Mouse (Mus musculus): ENCODE data around the gene Mad2l2. TPM values are rescaled to one million over a fixed set of nuclear protein-coding genes. Genes with fewer than 3 reads are reported as not detected.
"Not testable (repeated sequence)": the region's sequence is repeated elsewhere in the genome, so short reads cannot be mapped to it uniquely, and the experiment has no call there.

Mad2l2 gene
- polyA plus RNA-seq, 1 experiment from 2014 or later, result 104 TPM

- ATAC-seq (ENCODE audit: insufficient number of reproducible peaks, low FRiP score, low TSS enrichment, low read depth) (peak; percentile 18; the same call in 1 of the 2 replicates), DNase-seq (ENCODE audit: low spot score) (peak; percentile 68)
- peak overlapping the region; percentile 1; the same call in 1 of the 2 replicates for H3K9ac ChIP-seq (ENCODE audit: low read length)
- 0 out of 2 replicates have a peak, but pooled peaks cover 2% of the 10 kb centered on the region for H3K9me3 ChIP-seq (ENCODE audit: control insufficient read depth, low read length)
- H3K4me1 ChIP-seq (ENCODE audit: control insufficient read depth, insufficient read depth, low read length), result 0 out of 2 replicates have a peak, but pooled peaks cover 5% of the 10 kb centered on the region
- H3K27ac ChIP-seq (replicated peaks; ENCODE audit: low read depth, low read length), result no peak overlapping the region
- no peak overlapping the region for H3K4me3 ChIP-seq (ENCODE audit: low read depth, low read length)
- no peak overlapping the region; the same call in 1 of the 2 replicates for H3K4me2 ChIP-seq (ENCODE audit: low read depth, severe bottlenecking)
- H3K27me3 ChIP-seq (ENCODE audit: control insufficient read depth, insufficient read depth, low read length), result no peaks in the 10 kb centered on the region
- WGBS, result 4% methylated on average over 15 of the region's 15 CpGs
- no peaks in the 10 kb centered on the region for H3K36me3 ChIP-seq (ENCODE audit: control insufficient read depth, insufficient read depth, low read length)
Observed at GRCm38 (mm10) chr4:148115467-148115866, 14.7 kb upstream of the Mad2l2 start.

DNA sequence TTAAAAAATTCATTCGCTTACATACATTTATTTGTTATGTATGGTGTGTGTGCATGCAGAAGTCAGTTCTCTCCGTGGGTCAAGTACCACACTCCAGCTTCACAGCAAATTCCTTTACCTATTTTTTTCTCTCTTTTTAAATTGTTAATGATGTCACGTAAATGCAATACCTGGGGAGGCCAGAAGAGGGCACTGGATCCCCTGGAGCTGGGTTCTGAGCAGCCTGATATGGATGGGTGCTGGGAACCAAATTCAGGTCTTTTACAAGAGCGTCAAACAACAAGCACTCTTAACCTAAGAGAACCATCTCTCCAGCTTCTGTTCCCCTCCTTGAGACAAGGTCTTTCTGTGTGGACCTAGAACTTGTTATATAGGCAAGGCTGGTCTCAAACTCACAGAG lies 13.5 kb upstream of the Mad2l2 start:
- no peaks in the 10 kb centered on the region for H3K27me3 ChIP-seq (ENCODE audit: control insufficient read depth, insufficient read depth, low read length)
- 0 out of 2 replicates have a peak, but pooled peaks cover 5% of the 10 kb centered on the region for H3K4me1 ChIP-seq (ENCODE audit: control insufficient read depth, insufficient read depth, low read length)
- no peak overlapping the region for H3K9ac ChIP-seq (ENCODE audit: low read length)
- 0 out of 2 replicates have a peak, but pooled peaks cover 2% of the 10 kb centered on the region for H3K9me3 ChIP-seq (ENCODE audit: control insufficient read depth, low read length)
- H3K4me3 ChIP-seq (ENCODE audit: low read depth, low read length), result no peak overlapping the region
- peak; percentile 56 for DNase-seq (ENCODE audit: low spot score)
- H3K27ac ChIP-seq (replicated peaks; ENCODE audit: low read depth, low read length), result no peak overlapping the region
- no peak for ATAC-seq (ENCODE audit: insufficient number of reproducible peaks, low FRiP score, low TSS enrichment, low read depth)
- H3K4me2 ChIP-seq (ENCODE audit: low read depth, severe bottlenecking), result no peak overlapping the region
- 75% methylated on average over 4 of the region's 4 CpGs for WGBS
- no peaks in the 10 kb centered on the region for H3K36me3 ChIP-seq (ENCODE audit: control insufficient read depth, insufficient read depth, low read length)

DNA sequence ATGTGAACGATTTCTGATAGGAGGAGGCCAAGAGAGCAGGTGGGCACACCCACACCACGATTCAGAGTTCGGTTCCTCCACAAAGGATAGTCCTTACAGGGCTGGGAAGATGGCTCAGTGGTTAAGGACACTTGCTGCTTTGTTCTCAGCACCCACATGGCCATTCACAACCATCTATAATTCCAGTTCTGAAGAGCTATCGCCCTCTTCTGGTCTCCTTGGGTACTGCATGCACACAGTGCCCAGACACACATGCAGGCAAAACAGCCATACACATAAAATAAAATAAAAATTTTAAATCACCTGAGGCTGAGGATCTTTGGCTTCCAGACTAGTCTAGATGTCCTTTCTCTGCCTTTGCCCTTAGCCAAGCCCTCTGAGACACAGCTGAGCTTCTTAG lies 12.8 kb upstream of the Mad2l2 start:
- H3K4me1 ChIP-seq (ENCODE audit: control insufficient read depth, insufficient read depth, low read length), result peaks cover 8% of the 10 kb centered on the region
- 76% methylated on average over 4 of the region's 4 CpGs for WGBS
- 0 out of 2 replicates have a peak, but pooled peaks cover 2% of the 10 kb centered on the region for H3K9me3 ChIP-seq (ENCODE audit: control insufficient read depth, low read length)
- no peaks in the 10 kb centered on the region for H3K27me3 ChIP-seq (ENCODE audit: control insufficient read depth, insufficient read depth, low read length)
- no peak overlapping the region for H3K27ac ChIP-seq (replicated peaks; ENCODE audit: low read depth, low read length)
- no peak overlapping the region for H3K4me3 ChIP-seq (ENCODE audit: low read depth, low read length)
- DNase-seq (ENCODE audit: low spot score) (no peak), ATAC-seq (ENCODE audit: insufficient number of reproducible peaks, low FRiP score, low TSS enrichment, low read depth) (no peak)
- H3K36me3 ChIP-seq (ENCODE audit: control insufficient read depth, insufficient read depth, low read length), result no peaks in the 10 kb centered on the region
- H3K4me2 ChIP-seq (ENCODE audit: low read depth, severe bottlenecking), result no peak overlapping the region
- no peak overlapping the region for H3K9ac ChIP-seq (ENCODE audit: low read length)

DNA sequence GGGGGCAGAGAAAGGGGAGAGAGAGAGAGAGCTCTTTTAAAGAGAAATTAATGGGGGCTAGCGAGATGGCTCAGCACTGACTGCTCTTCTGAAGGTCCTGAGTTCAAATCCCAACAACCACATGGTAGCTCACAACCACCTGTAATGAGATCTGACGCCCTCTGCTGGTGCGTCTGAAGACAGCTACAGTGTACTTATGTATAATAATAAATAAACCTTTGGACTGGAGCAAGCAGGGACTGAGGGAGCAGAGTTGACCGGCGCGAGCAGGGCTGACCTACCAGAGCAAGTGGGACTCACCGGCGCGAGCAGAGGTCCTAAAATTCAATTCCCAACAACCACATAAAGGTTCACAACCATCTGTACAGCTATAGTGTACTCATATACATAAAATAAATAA lies 10.6 kb upstream of the Mad2l2 start:
- peaks cover 11% of the 10 kb centered on the region for H3K4me1 ChIP-seq (ENCODE audit: control insufficient read depth, insufficient read depth, low read length)
- not testable (repeated sequence) for H3K27ac ChIP-seq (replicated peaks; ENCODE audit: low read depth, low read length); H3K9ac ChIP-seq (ENCODE audit: low read length); H3K9me3 ChIP-seq (ENCODE audit: control insufficient read depth, low read length); H3K36me3 ChIP-seq (ENCODE audit: control insufficient read depth, insufficient read depth, low read length); H3K27me3 ChIP-seq (ENCODE audit: control insufficient read depth, insufficient read depth, low read length); H3K4me3 ChIP-seq (ENCODE audit: low read depth, low read length); H3K4me2 ChIP-seq (ENCODE audit: low read depth, severe bottlenecking); DNase-seq (ENCODE audit: low spot score); ATAC-seq (ENCODE audit: insufficient number of reproducible peaks, low FRiP score, low TSS enrichment, low read depth)
- WGBS, result 90% methylated on average over 9 of the region's 9 CpGs

GRCm38 (mm10) chr4:148120555-148120954 lies 9.6 kb upstream of the Mad2l2 start:
- Histone ChIP-seq H3K27me3 (ENCODE audit: control insufficient read depth, insufficient read depth, low read length) (no peaks in the 10 kb centered on the region), H3K36me3 (ENCODE audit: control insufficient read depth, insufficient read depth, low read length) (no peaks in the 10 kb centered on the region), H3K27ac (replicated peaks; ENCODE audit: low read depth, low read length) (no peak overlapping the region), H3K9ac (ENCODE audit: low read length) (no peak overlapping the region), H3K4me1 (ENCODE audit: control insufficient read depth, insufficient read depth, low read length) (peaks cover 6% of the 10 kb centered on the region), H3K4me2 (ENCODE audit: low read depth, severe bottlenecking) (no peak overlapping the region), H3K9me3 (ENCODE audit: control insufficient read depth, low read length) (0 out of 2 replicates have a peak, but pooled peaks cover 2% of the 10 kb centered on the region), H3K4me3 (ENCODE audit: low read depth, low read length) (no peak overlapping the region)
- 84% methylated on average over 9 of the region's 9 CpGs for WGBS
- DNase-seq (ENCODE audit: low spot score) (no peak), ATAC-seq (ENCODE audit: insufficient number of reproducible peaks, low FRiP score, low TSS enrichment, low read depth) (no peak)

GRCm38 (mm10) chr4:148121362-148121761 lies 8.8 kb upstream of the Mad2l2 start:
- no peak overlapping the region for H3K4me2 ChIP-seq (ENCODE audit: low read depth, severe bottlenecking)
- no peaks in the 10 kb centered on the region for H3K36me3 ChIP-seq (ENCODE audit: control insufficient read depth, insufficient read depth, low read length)
- H3K27me3 ChIP-seq (ENCODE audit: control insufficient read depth, insufficient read depth, low read length), result no peaks in the 10 kb centered on the region
- peaks cover 6% of the 10 kb centered on the region for H3K4me1 ChIP-seq (ENCODE audit: control insufficient read depth, insufficient read depth, low read length)
- H3K27ac ChIP-seq (replicated peaks; ENCODE audit: low read depth, low read length), result peak overlapping the region; percentile 82; the same call in 1 of the 2 replicates
- ATAC-seq (ENCODE audit: insufficient number of reproducible peaks, low FRiP score, low TSS enrichment, low read depth) (no peak), DNase-seq (ENCODE audit: low spot score) (no peak)
- WGBS, result 86% methylated on average over 4 of the region's 4 CpGs
- no peak overlapping the region for H3K9ac ChIP-seq (ENCODE audit: low read length)
- H3K4me3 ChIP-seq (ENCODE audit: low read depth, low read length), result no peak overlapping the region
- 0 out of 2 replicates have a peak, but pooled peaks cover 2% of the 10 kb centered on the region for H3K9me3 ChIP-seq (ENCODE audit: control insufficient read depth, low read length)

DNA sequence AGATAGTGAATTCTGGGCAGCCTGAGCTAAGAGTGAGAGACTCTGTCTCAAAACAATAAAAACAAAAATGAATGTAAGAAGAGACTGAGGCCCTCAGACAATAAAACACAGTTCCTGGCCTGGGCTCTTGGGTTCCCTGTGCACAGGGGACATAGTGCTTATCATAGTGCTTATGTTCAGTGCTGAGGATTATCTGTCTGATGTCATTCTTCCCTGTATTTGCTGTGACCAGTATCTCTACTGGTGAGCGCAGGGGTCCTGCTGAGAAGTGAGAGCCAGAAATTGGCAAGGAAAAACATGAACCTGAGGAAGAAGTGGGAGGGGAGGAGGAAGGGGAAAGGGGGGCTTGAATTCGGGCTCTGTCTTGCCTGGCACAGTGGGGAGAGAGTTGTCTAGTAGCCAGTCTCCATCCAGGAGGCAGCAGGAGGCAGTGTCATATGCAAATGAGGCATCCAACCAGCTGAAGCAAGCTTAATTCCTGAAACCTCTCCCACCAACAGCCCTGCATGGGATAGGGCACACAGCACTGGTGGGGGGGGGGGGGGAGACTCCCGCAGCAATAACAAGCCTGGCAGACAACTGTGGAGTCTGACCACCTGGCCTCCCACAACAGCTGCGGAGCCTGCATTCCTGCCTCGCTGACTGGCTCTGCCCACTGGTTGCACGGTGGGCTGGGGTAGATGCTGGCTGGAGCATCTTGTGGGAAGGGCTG lies 8.0 kb upstream of the Mad2l2 start:
- H3K27me3 ChIP-seq (ENCODE audit: control insufficient read depth, insufficient read depth, low read length), result no peaks in the 10 kb centered on the region
- peak overlapping the region; percentile 82 for H3K27ac ChIP-seq (replicated peaks; ENCODE audit: low read depth, low read length)
- no peaks in the 10 kb centered on the region for H3K9me3 ChIP-seq (ENCODE audit: control insufficient read depth, low read length)
- peak; percentile 81 for DNase-seq (ENCODE audit: low spot score)
- H3K9ac ChIP-seq (ENCODE audit: low read length), result peak overlapping the region; percentile 17; the same call in 1 of the 2 replicates
- 0 out of 2 replicates have a peak overlapping the region, but pooled peaks have one; percentile 3 for H3K4me3 ChIP-seq (ENCODE audit: low read depth, low read length)
- WGBS, result 6% methylated on average over 6 of the region's 6 CpGs
- H3K4me2 ChIP-seq (ENCODE audit: low read depth, severe bottlenecking), result peak overlapping the region; percentile 14
- no peaks in the 10 kb centered on the region for H3K36me3 ChIP-seq (ENCODE audit: control insufficient read depth, insufficient read depth, low read length)
- peaks cover 6% of the 10 kb centered on the region for H3K4me1 ChIP-seq (ENCODE audit: control insufficient read depth, insufficient read depth, low read length)
- ATAC-seq (ENCODE audit: insufficient number of reproducible peaks, low FRiP score, low TSS enrichment, low read depth), result peak; percentile 86

- H3K36me3 ChIP-seq (ENCODE audit: control insufficient read depth, insufficient read depth, low read length), result no peaks in the 10 kb centered on the region
- no peak for DNase-seq (ENCODE audit: low spot score)
- ATAC-seq (ENCODE audit: insufficient number of reproducible peaks, low FRiP score, low TSS enrichment, low read depth), result peak; percentile 53
- H3K27me3 ChIP-seq (ENCODE audit: control insufficient read depth, insufficient read depth, low read length), result no peaks in the 10 kb centered on the region
- WGBS, result 27% methylated on average over 3 of the region's 3 CpGs
- H3K9ac ChIP-seq (ENCODE audit: low read length), result peak overlapping the region; percentile 17; the same call in 1 of the 2 replicates
- H3K9me3 ChIP-seq (ENCODE audit: control insufficient read depth, low read length), result no peaks in the 10 kb centered on the region
- H3K27ac ChIP-seq (replicated peaks; ENCODE audit: low read depth, low read length), result peak overlapping the region; percentile 82
- no peak overlapping the region for H3K4me3 ChIP-seq (ENCODE audit: low read depth, low read length)
- peaks cover 6% of the 10 kb centered on the region for H3K4me1 ChIP-seq (ENCODE audit: control insufficient read depth, insufficient read depth, low read length)
- H3K4me2 ChIP-seq (ENCODE audit: low read depth, severe bottlenecking), result peak overlapping the region; percentile 14; the same call in 1 of the 2 replicates
Observed at GRCm38 (mm10) chr4:148122694-148123066, 7.5 kb upstream of the Mad2l2 start.
